Mouse (Mus musculus): ENCODE data around the gene Irx6.

The Irx6 gene

GRCm38 (mm10) chr8:92721936-92722321 is 47.8 kb downstream of the Irx6 start:
- in situ Hi-C loops (cut with MboI, MseI): no loop called here

DNA sequence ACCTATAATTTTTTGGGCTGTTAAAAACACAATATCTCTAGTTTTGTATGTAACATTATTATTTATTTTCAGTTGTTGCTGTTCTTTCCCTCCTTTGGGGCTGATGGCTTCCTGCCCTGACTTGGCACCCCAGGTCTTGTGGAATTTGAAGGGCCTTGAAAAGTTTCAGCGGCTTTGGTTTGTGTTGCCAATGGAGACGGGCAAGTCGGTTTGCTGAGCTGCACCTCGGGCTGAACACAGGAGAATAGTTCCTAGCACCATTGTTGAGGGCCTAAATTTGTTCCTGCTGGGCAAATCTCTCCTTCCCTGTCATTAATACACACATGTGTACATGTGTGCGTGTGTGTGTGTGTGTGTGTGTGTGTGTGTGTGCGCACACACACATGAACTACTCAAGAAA is 49.2 kb downstream of the Irx6 start:
- in situ Hi-C loops (cut with MboI, MseI): no loop called here

GRCm38 (mm10) chr8:92723947-92724346 is 49.9 kb downstream of the Irx6 start:
- in situ Hi-C loops (cut with MboI, MseI): no loop called here

- in situ Hi-C loops (cut with MboI, MseI): no loop called here
These were observed 50.3 kb downstream of the Irx6 start for GRCm38 (mm10) chr8:92724359-92724758.
